ENCODE assay signal across 8 mouse cellular contexts in the genomic region with DNA sequence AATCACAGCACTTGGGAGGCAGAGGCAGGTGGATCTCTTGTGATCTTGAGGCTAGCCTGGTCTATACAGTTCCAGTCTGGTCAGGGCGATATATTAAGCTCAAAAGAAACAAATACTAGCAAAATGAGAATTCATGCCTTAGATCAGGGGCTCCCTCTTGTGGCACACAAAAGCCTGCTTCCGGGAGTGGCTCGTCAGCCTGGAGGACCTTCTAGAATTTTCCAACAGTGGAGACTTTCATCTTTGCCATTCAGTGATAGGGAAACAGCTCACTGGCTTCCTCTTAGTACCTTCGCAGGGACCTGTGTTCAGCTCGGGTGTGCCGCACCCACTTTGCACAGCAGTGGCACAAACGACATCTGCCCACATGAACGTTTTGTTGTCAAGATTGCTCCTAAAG.
A peak's percentile ranks its signal among the peaks of the same experiment; 100 is the strongest.
DNase-seq lines count a peak whose midpoint lies in the region; ATAC-seq and TF ChIP-seq lines count a peak whose summit lies in the region.

No protein-coding gene starts in this region.

- ATAC-seq in midbrain, postnatal 0 days (ENCODE audit: low FRiP score): no peak
- ATAC-seq in embryonic facial prominence, embryonic 14.5 days (ENCODE audit: low read depth): no peak

- H3K9ac ChIP-seq in midbrain, postnatal 0 days (replicated peaks; ENCODE audit: low read length, poor library complexity, severe bottlenecking): no peak overlapping the region
- H3K9ac ChIP-seq in embryonic facial prominence, embryonic 14.5 days (ENCODE audit: low read depth, low read length): no peak overlapping the region

- H3K4me3 ChIP-seq in gastrocnemius, adult 2 months: no peak overlapping the region
- no peak overlapping the region for H3K4me3 ChIP-seq in midbrain, postnatal 0 days (ENCODE audit: low read depth, low read length)
- no peak overlapping the region for H3K4me3 ChIP-seq in midbrain, embryonic 10.5 days
- no peak overlapping the region for H3K4me3 ChIP-seq in embryonic facial prominence, embryonic 14.5 days (ENCODE audit: low read depth, low read length)

- H3K9me3 ChIP-seq in midbrain, postnatal 0 days (ENCODE audit: low read length): no peaks in the 10 kb centered on the region
- H3K9me3 ChIP-seq in midbrain, embryonic 10.5 days (replicated peaks): no peaks in the 10 kb centered on the region
- H3K9me3 ChIP-seq in embryonic facial prominence, embryonic 14.5 days (ENCODE audit: control insufficient read depth, low read length): no peaks in the 10 kb centered on the region

- H3K4me2 ChIP-seq in midbrain, postnatal 0 days (ENCODE audit: low read depth, low read length, poor library complexity, severe bottlenecking): no peak overlapping the region
- no peak overlapping the region for H3K4me2 ChIP-seq in embryonic facial prominence, embryonic 14.5 days (ENCODE audit: low read depth, low read length)

- H3K36me3 ChIP-seq in midbrain, postnatal 0 days (ENCODE audit: insufficient read depth, low read length): no peaks in the 10 kb centered on the region
- H3K36me3 ChIP-seq in midbrain, embryonic 10.5 days: no peaks in the 10 kb centered on the region
- H3K36me3 ChIP-seq in embryonic facial prominence, embryonic 14.5 days (ENCODE audit: control insufficient read depth, insufficient read depth, low read length): no peaks in the 10 kb centered on the region

- 82% methylated on average over 8 of the region's 8 CpGs for WGBS in midbrain, postnatal 0 days
- 91% methylated on average over 8 of the region's 8 CpGs for WGBS in midbrain, embryonic 10.5 days
- WGBS in embryonic facial prominence, embryonic 14.5 days: 64% methylated on average over 8 of the region's 8 CpGs

- intact Hi-C loops in gastrocnemius, adult 2 months (cut with DNase I): loop anchor here (5.0 kb wide), 1 partner anchor 99 kb away; no protein-coding TSS in a partner anchor

- no peaks in the 10 kb centered on the region for H3K4me1 ChIP-seq in midbrain, postnatal 0 days (ENCODE audit: insufficient read depth, low read length)
- H3K4me1 ChIP-seq in midbrain, embryonic 10.5 days: no peaks in the 10 kb centered on the region
- no peaks in the 10 kb centered on the region for H3K4me1 ChIP-seq in embryonic facial prominence, embryonic 14.5 days (ENCODE audit: control insufficient read depth, insufficient read depth, low read length)

- H3K27me3 ChIP-seq in midbrain, postnatal 0 days (ENCODE audit: insufficient read depth, low read length): no peaks in the 10 kb centered on the region
- no peaks in the 10 kb centered on the region; the same call in none of the 2 replicates for H3K27me3 ChIP-seq in midbrain, embryonic 10.5 days (ENCODE audit: low read depth, poor library complexity, severe bottlenecking)
- no peaks in the 10 kb centered on the region for H3K27me3 ChIP-seq in embryonic facial prominence, embryonic 14.5 days (replicated peaks; ENCODE audit: control insufficient read depth, insufficient read depth, low read length)

- H3K27ac ChIP-seq in gastrocnemius, adult 2 months: peak overlapping the region; percentile 61
- H3K27ac ChIP-seq in midbrain, postnatal 0 days (ENCODE audit: low read depth, low read length): no peak overlapping the region
- no peak overlapping the region for H3K27ac ChIP-seq in midbrain, embryonic 10.5 days (replicated peaks)
- H3K27ac ChIP-seq in embryonic facial prominence, embryonic 14.5 days (replicated peaks; ENCODE audit: low read depth, low read length): no peak overlapping the region

- TF ChIP-seq CTCF in gastrocnemius, adult 2 months (IDR thresholded peaks at IDR 0.05): peak; percentile 69
- TF ChIP-seq CTCF in midbrain, postnatal 0 days (IDR thresholded peaks at IDR 0.05): peak; percentile 79

- no peak for DNase-seq in gastrocnemius, adult 2 months
- DNase-seq in gastrocnemius, adult 8-10 months (ENCODE audit: low spot score in 2 of 2): no peak
- peak; percentile 62 for DNase-seq in midbrain, postnatal 0 days (ENCODE audit: low spot score)
- no peak for DNase-seq in midbrain, embryonic 10.5 days (ENCODE audit: low spot score)
- DNase-seq in embryonic facial prominence, embryonic 14.5 days (ENCODE audit: low spot score): peak; percentile 52
- peak; percentile 87 for DNase-seq in naive thymus-derived CD4-positive, alpha-beta T cell, adult 2 months (ENCODE audit: low read depth)
- DNase-seq in B cell, adult 2 months: no peak
- no peak for DNase-seq in urinary bladder, adult 18-20 months (ENCODE audit: low spot score in 2 of 2)

Comparison
In these comparisons a context has a peak if more than half of its experiments do, and no peak if none do; other contexts are left out.
1. DNase-seq: peak in midbrain, postnatal 0 days (single experiment), embryonic facial prominence, embryonic 14.5 days (single experiment) and naive thymus-derived CD4-positive, alpha-beta T cell, adult 2 months (single experiment); none in gastrocnemius, adult 2 months (single experiment), gastrocnemius, adult 8-10 months (0 of 2), midbrain, embryonic 10.5 days (single experiment), B cell, adult 2 months (0 of 2) and urinary bladder, adult 18-20 months (0 of 2).